Mouse (Mus musculus) urinary bladder, postnatal 10 days (tissue): Measurements from ENCODE around the gene Gm4131.
"Not testable (repeated sequence)": the region's sequence is repeated elsewhere in the genome, so short reads cannot be mapped to it uniquely, and the experiment has no call there.

Source experiments
- DNase-seq: peaks from one replicate; pipeline ENCODE4 v3.0.0; 2022; ENCODE audit warnings: low spot score

Gm4131 gene

GRCm38 (mm10) chr14:62566821-62567220 is at the start of gene Gm4131:
Gm4131 (minus strand) TSS chr14:62566921.
- not testable (repeated sequence) for DNase-seq

- DNase-seq: no peak
These were observed 43.2 kb upstream of the Gm4131 start for GRCm38 (mm10) chr14:62609904-62610303.

DNA sequence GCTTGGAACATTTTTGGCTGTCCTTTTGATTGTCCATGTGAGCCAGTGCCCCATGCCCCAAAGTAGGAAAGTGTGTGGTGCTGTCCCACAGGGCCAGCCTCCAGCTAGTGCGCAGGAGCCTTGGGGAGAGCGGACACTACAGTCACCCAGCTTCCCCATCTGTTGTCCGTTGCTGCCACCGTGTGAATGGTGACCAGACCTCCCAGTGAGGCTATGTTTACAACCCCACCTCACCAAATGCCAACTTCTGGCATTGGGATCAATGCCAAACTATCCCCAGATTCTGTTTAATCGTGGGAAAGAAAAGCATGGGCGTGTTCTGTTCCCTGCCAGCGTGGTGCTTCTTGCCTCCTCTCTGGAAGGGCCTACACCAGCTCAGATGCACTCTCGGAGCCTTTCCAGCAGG is 41.1 kb upstream of the Gm4131 start:
- DNase-seq: no peak

DNA sequence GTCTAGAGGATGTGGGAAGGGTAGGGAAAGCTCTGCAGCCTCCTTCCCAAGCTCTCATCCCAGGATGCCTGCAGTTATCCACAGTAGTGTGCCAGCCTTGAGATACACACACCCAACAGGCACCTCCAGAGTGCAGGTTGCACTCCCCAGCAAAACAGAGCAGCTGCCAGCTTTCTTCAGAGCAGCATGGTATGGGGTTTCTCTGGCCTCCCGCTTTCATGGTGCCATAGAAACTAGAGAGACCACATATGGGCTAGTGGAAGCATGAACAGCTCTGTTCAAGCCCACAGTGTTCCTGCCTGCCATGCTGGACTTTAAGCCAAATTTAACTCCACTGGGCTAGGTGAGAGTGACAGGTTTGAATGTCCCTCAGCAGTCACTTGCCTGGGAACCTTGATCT is 36.1 kb upstream of the Gm4131 start:
- DNase-seq: no peak

- no peak for DNase-seq
These were observed 35.5 kb upstream of the Gm4131 start for GRCm38 (mm10) chr14:62602271-62602670.

GRCm38 (mm10) chr14:62600109-62600522 is 33.4 kb upstream of the Gm4131 start:
- no peak for DNase-seq

- no peak for DNase-seq
These were observed 18.6 kb upstream of the Gm4131 start for GRCm38 (mm10) chr14:62585338-62585737.

- no peak for DNase-seq
These were observed 17.9 kb upstream of the Gm4131 start for GRCm38 (mm10) chr14:62584637-62585036.

DNA sequence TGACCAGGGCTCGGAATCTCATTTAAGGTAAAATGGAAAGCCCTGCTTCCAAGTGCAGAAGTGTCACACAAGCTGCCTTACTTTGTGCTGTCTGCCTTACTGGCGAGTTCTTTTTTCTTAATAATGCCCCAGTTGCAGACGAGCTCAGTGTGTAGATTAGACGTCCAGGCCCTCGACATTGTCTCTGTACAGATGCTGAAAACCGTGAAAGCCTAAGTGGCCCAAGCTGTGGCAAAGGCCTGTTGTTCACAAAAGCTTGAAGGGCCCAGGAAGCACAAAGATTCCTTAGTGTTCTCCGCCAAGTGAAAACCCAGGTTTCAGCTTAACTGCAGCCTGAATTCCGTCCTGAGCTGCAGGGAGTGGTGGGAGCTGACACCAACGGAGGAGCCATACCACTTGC is 15.0 kb upstream of the Gm4131 start:
- DNase-seq: no peak

GRCm38 (mm10) chr14:62580945-62581344 is 14.2 kb upstream of the Gm4131 start:
- no peak for DNase-seq

- no peak for DNase-seq
These were observed 9.1 kb upstream of the Gm4131 start for GRCm38 (mm10) chr14:62575862-62576261.

- DNase-seq: no peak
These were observed 8.2 kb upstream of the Gm4131 start for GRCm38 (mm10) chr14:62574906-62575305.

- DNase-seq: no peak
These were observed 6.7 kb upstream of the Gm4131 start for GRCm38 (mm10) chr14:62573454-62573853.

- DNase-seq: no peak
These were observed 3.6 kb upstream of the Gm4131 start for GRCm38 (mm10) chr14:62570299-62570698.

DNA sequence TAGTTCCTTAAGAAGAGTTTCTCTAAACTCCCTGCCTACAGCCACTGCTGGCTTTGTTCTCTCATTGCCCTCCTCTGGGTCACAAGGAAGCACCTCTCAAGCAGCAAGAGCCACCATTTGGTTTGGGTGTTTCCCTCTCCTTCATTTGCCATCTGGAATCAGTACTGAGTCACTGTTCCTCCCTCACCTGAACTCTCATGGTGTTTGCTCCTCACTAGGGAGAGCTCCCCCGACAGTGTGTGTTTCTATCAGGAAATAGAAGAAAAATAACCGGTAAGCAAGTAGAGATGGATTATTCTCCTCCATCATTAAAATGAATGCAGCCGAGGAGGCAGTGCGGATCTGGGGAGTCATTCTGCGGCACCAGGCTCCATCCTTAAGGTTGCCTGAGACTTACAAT is 2.7 kb upstream of the Gm4131 start:
- DNase-seq: no peak

- DNase-seq: no peak
These were observed 3.0 kb downstream of the Gm4131 start for GRCm38 (mm10) chr14:62563679-62564078.

DNA sequence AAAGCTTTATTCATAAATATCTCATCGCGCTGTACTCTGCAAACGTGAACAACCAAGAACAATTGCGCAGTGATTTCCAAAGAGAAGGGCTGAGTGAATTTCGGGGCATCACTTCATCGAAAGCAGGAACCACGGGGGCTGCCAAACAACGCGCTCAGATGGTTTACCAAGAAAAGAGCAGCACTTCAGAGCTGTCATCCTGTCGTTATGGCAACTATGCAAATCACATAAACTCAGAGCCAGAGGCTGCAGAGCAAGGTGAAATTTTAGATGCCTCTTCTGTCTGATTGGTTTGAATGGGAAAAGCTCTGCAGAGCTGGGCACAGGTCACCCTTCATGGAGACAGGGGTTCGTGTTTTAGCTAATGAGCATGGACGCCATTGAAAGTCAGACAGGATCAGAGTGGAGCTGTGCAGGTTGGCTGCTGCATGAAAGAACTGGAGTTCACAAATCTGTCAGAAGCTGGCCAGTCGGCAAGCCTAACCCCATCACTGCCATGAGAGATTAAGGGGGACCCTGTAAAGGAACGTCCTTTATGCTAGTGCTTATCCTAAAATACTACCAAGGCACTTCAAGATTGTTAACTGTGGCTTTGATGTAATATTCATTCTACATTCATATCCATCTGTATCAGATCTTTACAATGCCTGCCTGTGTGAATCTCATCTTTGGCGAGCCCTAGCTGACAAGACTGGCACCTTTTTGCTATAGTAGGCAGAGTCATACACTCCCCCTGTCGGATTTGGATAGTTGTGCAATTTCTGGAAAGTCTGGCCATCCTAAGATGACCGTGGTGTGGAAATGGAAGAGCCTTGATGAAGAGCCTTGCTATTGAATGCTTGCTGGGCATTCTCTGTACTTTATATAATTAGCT is 4.6 kb downstream of the Gm4131 start:
- no peak for DNase-seq

GRCm38 (mm10) chr14:62557111-62557510 is 9.6 kb downstream of the Gm4131 start:
- DNase-seq: no peak

- no peak for DNase-seq
These were observed 10.6 kb downstream of the Gm4131 start for GRCm38 (mm10) chr14:62555840-62556810.

GRCm38 (mm10) chr14:62555309-62555829 is 11.4 kb downstream of the Gm4131 start, which contains the start of gene Fam124a:
Fam124a (plus strand) TSS chr14:62555737.
- DNase-seq: no peak

DNA sequence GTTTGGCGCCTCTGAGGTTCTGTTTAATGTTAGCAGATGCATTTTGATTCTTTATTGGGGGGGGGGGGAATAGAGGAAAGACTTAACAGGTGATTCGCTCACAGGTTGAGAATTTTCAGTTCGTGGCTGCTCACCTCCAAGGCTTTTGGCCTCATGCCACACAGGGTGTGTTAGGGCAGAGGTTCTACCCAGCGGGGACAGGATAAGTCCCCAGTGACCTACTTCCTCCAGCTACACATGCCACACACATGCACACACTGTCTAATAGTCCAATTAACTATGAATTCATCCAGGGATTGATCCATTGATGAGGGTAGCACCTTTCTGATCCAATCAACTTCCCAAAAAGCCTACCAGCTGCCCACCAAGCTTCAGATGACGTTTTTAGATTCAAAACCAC is 12.9 kb downstream of the Gm4131 start:
- DNase-seq: no peak

DNA sequence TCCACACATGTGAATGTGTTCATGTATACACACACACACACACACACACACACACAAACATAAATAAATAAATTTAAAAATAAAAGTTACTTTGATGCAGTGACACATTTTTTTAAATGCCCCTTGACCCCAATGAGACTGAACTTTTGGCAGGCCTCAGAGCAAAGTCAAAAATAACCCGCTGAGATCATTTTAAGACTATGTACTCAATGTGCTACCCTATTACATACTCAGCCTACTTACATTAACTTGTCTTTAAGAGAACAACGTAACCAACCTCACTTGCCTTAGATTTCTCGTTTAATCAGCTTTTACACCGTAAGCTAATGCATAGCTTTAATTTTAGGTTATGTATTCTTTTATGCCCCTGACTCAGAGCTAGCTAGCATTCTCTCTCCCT is 13.9 kb downstream of the Gm4131 start:
- DNase-seq: no peak
